Mouse (Mus musculus) fibroblast of lung, adult 2 months (primary cell): ENCODE data around the gene Chst2.

Source experiments
- DNase-seq: peaks from one replicate; pipeline ENCODE4 v3.0.0-alpha.2; 2011; ENCODE audit warnings: low read depth

The Chst2 gene

GRCm38 (mm10) chr9:95406571-95407561 lies at the start of gene Chst2:
Gene Chst2, minus strand, starts transcription at chr9:95406722.
- DNase-seq = peak; percentile 41

- DNase-seq = peak; percentile 56
These were observed 45.4 kb upstream of the Chst2 start for GRCm38 (mm10) chr9:95451931-95452330.

- DNase-seq = no peak
These were observed 44.1 kb upstream of the Chst2 start for GRCm38 (mm10) chr9:95450586-95450985.

- no peak for DNase-seq
These were observed 35.8 kb upstream of the Chst2 start for GRCm38 (mm10) chr9:95442321-95442731.

GRCm38 (mm10) chr9:95437883-95438282 lies 31.4 kb upstream of the Chst2 start:
- no peak for DNase-seq

GRCm38 (mm10) chr9:95436294-95436613 lies 29.7 kb upstream of the Chst2 start:
- no peak for DNase-seq

- no peak for DNase-seq
These were observed 29.2 kb upstream of the Chst2 start for GRCm38 (mm10) chr9:95435506-95436293.

GRCm38 (mm10) chr9:95428277-95428676 lies 21.8 kb upstream of the Chst2 start:
- no peak for DNase-seq

GRCm38 (mm10) chr9:95413911-95414310 lies 7.4 kb upstream of the Chst2 start:
- DNase-seq = no peak

GRCm38 (mm10) chr9:95412047-95412446 lies 5.5 kb upstream of the Chst2 start:
- no peak for DNase-seq

GRCm38 (mm10) chr9:95407586-95408220 lies 1.2 kb upstream of the Chst2 start:
- no peak for DNase-seq

- DNase-seq = no peak
These were observed 464 bp downstream of the Chst2 start for GRCm38 (mm10) chr9:95405946-95406570.

- no peak for DNase-seq
These were observed 994 bp downstream of the Chst2 start for GRCm38 (mm10) chr9:95405511-95405945.

- no peak for DNase-seq
These were observed 1.6 kb downstream of the Chst2 start for GRCm38 (mm10) chr9:95404811-95405465.

GRCm38 (mm10) chr9:95401686-95402085 lies 4.8 kb downstream of the Chst2 start:
- DNase-seq = no peak

- DNase-seq = no peak
These were observed 14.5 kb downstream of the Chst2 start for GRCm38 (mm10) chr9:95392011-95392410.

- no peak for DNase-seq
These were observed 16.6 kb downstream of the Chst2 start for GRCm38 (mm10) chr9:95389956-95390355.

- DNase-seq = no peak
These were observed 18.6 kb downstream of the Chst2 start for GRCm38 (mm10) chr9:95387881-95388380.

- no peak for DNase-seq
These were observed 30.6 kb downstream of the Chst2 start for GRCm38 (mm10) chr9:95375966-95376365.

- DNase-seq = no peak
These were observed 31.2 kb downstream of the Chst2 start for GRCm38 (mm10) chr9:95375336-95375735.

GRCm38 (mm10) chr9:95373741-95374140 lies 32.8 kb downstream of the Chst2 start:
- no peak for DNase-seq
